Mouse (Mus musculus) brain, adult 2 months (tissue): ENCODE data around the gene Cd320.
"Not testable (repeated sequence)": the region's sequence is repeated elsewhere in the genome, so short reads cannot be mapped to it uniquely, and the experiment has no call there.

ENCODE experiments used
- DNase-seq: peaks from one replicate; pipeline ENCODE4 v3.0.0; 2011; ENCODE audit warnings: low read depth, low spot score

Cd320 gene

GRCm38 (mm10) chr17:33842966-33843795 lies at the start of gene Cd320:
Gene Cd320 (plus strand): TSS chr17:33843091.
- DNase-seq = peak; percentile 97

GRCm38 (mm10) chr17:33798306-33798705 lies 44.6 kb upstream of the Cd320 start:
- peak; percentile 52 for DNase-seq

- no peak for DNase-seq
Observed at GRCm38 (mm10) chr17:33799277-33799676, 43.6 kb upstream of the Cd320 start.

- no peak for DNase-seq
Observed at GRCm38 (mm10) chr17:33802221-33802620, 40.7 kb upstream of the Cd320 start.

- no peak for DNase-seq
Observed at GRCm38 (mm10) chr17:33804205-33804604, 38.7 kb upstream of the Cd320 start.

GRCm38 (mm10) chr17:33804745-33805144 lies 38.1 kb upstream of the Cd320 start:
- DNase-seq = no peak

GRCm38 (mm10) chr17:33807181-33807888 lies 35.6 kb upstream of the Cd320 start:
- no peak for DNase-seq

- no peak for DNase-seq
Observed at GRCm38 (mm10) chr17:33808192-33808591, 34.7 kb upstream of the Cd320 start.

GRCm38 (mm10) chr17:33810334-33811141 lies 32.4 kb upstream of the Cd320 start, which contains the start of gene Kank3:
Gene Kank3 (plus strand): TSS chr17:33810519.
- DNase-seq = peak; percentile 97

GRCm38 (mm10) chr17:33811142-33811516 lies 31.8 kb upstream of the Cd320 start:
- DNase-seq = peak; percentile 76

GRCm38 (mm10) chr17:33812475-33812874 lies 30.4 kb upstream of the Cd320 start:
- DNase-seq = no peak

GRCm38 (mm10) chr17:33812990-33813389 lies 29.9 kb upstream of the Cd320 start:
- no peak for DNase-seq

- DNase-seq = no peak
Observed at GRCm38 (mm10) chr17:33815399-33815798, 27.5 kb upstream of the Cd320 start.

GRCm38 (mm10) chr17:33816612-33817011 lies 26.3 kb upstream of the Cd320 start:
- DNase-seq = peak; percentile 36

GRCm38 (mm10) chr17:33817184-33817968 lies 25.5 kb upstream of the Cd320 start:
- peak; percentile 99 for DNase-seq

GRCm38 (mm10) chr17:33817969-33818643 lies 24.8 kb upstream of the Cd320 start:
- peak; percentile 46 for DNase-seq

- DNase-seq = no peak
Observed at GRCm38 (mm10) chr17:33822436-33822959, 20.4 kb upstream of the Cd320 start.

- DNase-seq = not testable (repeated sequence)
Observed at GRCm38 (mm10) chr17:33823171-33823570, 19.7 kb upstream of the Cd320 start.

GRCm38 (mm10) chr17:33824084-33824996 lies 18.6 kb upstream of the Cd320 start, which contains the start of the genes Rps28 and Ndufa7:
Gene Rps28 (minus strand): TSS chr17:33824562.
Gene Ndufa7 (plus strand): TSS chr17:33824572.
- DNase-seq = peak; percentile 99
